Mouse (Mus musculus): ENCODE measurements around the gene Nrl. TPM values are rescaled to one million over a fixed set of nuclear protein-coding genes. Genes with fewer than 3 reads are reported as not detected.

Nrl gene
- not detected for polyA plus RNA-seq (2015; fragmentation: Illumina TruSeq; extraction: RNeasy Lipid Tissue Mini Kit (QIAGEN cat#74804); ENCODE audit: insufficient read depth, low replicate concordance)

GRCm38 (mm10) chr14:55524785-55525184 is at the start of gene Nrl:
Gene Nrl, minus strand, starts transcription at chr14:55524981.

GRCm38 (mm10) chr14:55560202-55561073 is 35.7 kb upstream of the Nrl start, which contains the start of gene A730061H03Rik:
Gene A730061H03Rik, minus strand, starts transcription at chr14:55560406.

GRCm38 (mm10) chr14:55559799-55560201 is 35.0 kb upstream of the Nrl start, which contains the start of gene Dcaf11:
Gene Dcaf11, plus strand, starts transcription at chr14:55560006.

GRCm38 (mm10) chr14:55540067-55540786 is 15.4 kb upstream of the Nrl start, which contains the start of gene Pck2:
Gene Pck2, plus strand, starts transcription at chr14:55540266.

GRCm38 (mm10) chr14:55510125-55510731 is 14.6 kb downstream of the Nrl start, which contains the start of gene Cpne6:
Gene Cpne6, plus strand, starts transcription at chr14:55510445.

GRCm38 (mm10) chr14:55490361-55491201 is 34.2 kb downstream of the Nrl start, which contains the start of gene Carmil3:
Gene Carmil3, plus strand, starts transcription at chr14:55490651.

DNA sequence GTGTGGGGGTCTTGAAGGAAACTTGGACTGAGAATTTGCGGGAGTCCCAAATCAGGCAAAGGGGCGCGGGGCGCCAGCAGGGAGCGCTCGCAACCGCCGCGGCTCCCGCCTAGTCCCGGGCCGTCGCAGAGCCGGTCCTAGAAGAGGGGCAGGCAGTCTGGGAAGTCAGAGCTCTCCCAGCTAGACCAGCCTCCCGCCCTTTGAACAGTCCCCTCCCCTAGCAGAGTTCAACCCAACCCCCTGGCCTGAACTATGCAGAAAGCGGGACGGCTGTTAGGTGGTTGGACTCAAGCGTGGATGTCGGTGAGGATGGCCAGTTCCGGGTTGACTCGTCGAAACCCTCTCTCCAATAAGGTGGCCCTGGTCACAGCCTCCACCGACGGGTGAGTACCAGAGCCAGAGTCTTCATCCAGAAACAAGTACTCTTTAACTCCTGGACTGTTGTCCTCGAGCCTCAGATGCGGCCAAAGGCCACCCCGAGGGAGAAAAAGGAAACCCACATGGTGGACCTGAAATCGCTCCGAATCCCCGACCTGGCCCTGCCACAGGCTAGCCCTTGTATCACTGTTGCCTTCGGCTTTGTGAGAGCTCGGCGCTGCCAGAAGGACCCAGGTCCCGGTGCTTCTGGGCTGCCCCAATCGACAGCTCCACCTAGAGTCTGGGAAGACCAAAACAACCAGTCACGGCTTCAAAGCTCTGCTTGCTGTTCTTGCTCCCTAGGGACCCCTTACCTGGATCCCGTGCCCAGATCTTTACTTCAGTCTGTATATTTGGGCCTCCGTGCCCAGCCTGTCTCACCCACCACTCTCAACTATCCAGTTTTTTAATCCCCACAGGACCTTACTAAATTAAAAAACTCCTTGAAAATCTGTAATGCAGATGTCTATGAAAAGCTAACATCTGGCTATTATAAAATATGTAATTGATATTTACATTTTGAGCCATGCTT is 45.9 kb downstream of the Nrl start, which contains the start of gene Dhrs4:
Gene Dhrs4, plus strand, starts transcription at position 108 of the 949 bp plus-strand sequence.

Other genes with a start within 250 kb of the Nrl start
- 26.8 TPM for gene Dhrs4, start 46.2 kb downstream of the Nrl start, polyA plus RNA-seq (2015; fragmentation: Illumina TruSeq; extraction: RNeasy Lipid Tissue Mini Kit (QIAGEN cat#74804); ENCODE audit: insufficient read depth, low replicate concordance)
- gene Carmil3, start 34.3 kb downstream of the Nrl start, polyA plus RNA-seq (2015; fragmentation: Illumina TruSeq; extraction: RNeasy Lipid Tissue Mini Kit (QIAGEN cat#74804); ENCODE audit: insufficient read depth, low replicate concordance), result 0.87 TPM
- gene Cpne6, start 14.5 kb downstream of the Nrl start, polyA plus RNA-seq (2015; fragmentation: Illumina TruSeq; extraction: RNeasy Lipid Tissue Mini Kit (QIAGEN cat#74804); ENCODE audit: insufficient read depth, low replicate concordance), result not detected
- 23.0 TPM for gene Pck2, start 15.3 kb upstream of the Nrl start, polyA plus RNA-seq (2015; fragmentation: Illumina TruSeq; extraction: RNeasy Lipid Tissue Mini Kit (QIAGEN cat#74804); ENCODE audit: insufficient read depth, low replicate concordance)
- 64.7 TPM for gene Dcaf11, start 35.0 kb upstream of the Nrl start, polyA plus RNA-seq (2015; fragmentation: Illumina TruSeq; extraction: RNeasy Lipid Tissue Mini Kit (QIAGEN cat#74804); ENCODE audit: insufficient read depth, low replicate concordance)
- gene A730061H03Rik, start 35.4 kb upstream of the Nrl start, polyA plus RNA-seq (2015; fragmentation: Illumina TruSeq; extraction: RNeasy Lipid Tissue Mini Kit (QIAGEN cat#74804); ENCODE audit: insufficient read depth, low replicate concordance), result not detected
- not detected for gene Fitm1, start 50.6 kb upstream of the Nrl start, polyA plus RNA-seq (2015; fragmentation: Illumina TruSeq; extraction: RNeasy Lipid Tissue Mini Kit (QIAGEN cat#74804); ENCODE audit: insufficient read depth, low replicate concordance)
- 474 TPM for gene Psme1, start 53.1 kb upstream of the Nrl start, polyA plus RNA-seq (2015; fragmentation: Illumina TruSeq; extraction: RNeasy Lipid Tissue Mini Kit (QIAGEN cat#74804); ENCODE audit: insufficient read depth, low replicate concordance)
- gene Emc9, start 60.3 kb upstream of the Nrl start, polyA plus RNA-seq (2015; fragmentation: Illumina TruSeq; extraction: RNeasy Lipid Tissue Mini Kit (QIAGEN cat#74804); ENCODE audit: insufficient read depth, low replicate concordance), result 11.9 TPM
- gene Psme2, start 66.1 kb upstream of the Nrl start, polyA plus RNA-seq (2015; fragmentation: Illumina TruSeq; extraction: RNeasy Lipid Tissue Mini Kit (QIAGEN cat#74804); ENCODE audit: insufficient read depth, low replicate concordance), result 451 TPM
- gene Rnf31, start 66.7 kb upstream of the Nrl start, polyA plus RNA-seq (2015; fragmentation: Illumina TruSeq; extraction: RNeasy Lipid Tissue Mini Kit (QIAGEN cat#74804); ENCODE audit: insufficient read depth, low replicate concordance), result 67.4 TPM
- 106 TPM for gene Irf9, start 78.6 kb upstream of the Nrl start, polyA plus RNA-seq (2015; fragmentation: Illumina TruSeq; extraction: RNeasy Lipid Tissue Mini Kit (QIAGEN cat#74804); ENCODE audit: insufficient read depth, low replicate concordance)
- 2.6 TPM for gene Rec8, start 93.1 kb upstream of the Nrl start, polyA plus RNA-seq (2015; fragmentation: Illumina TruSeq; extraction: RNeasy Lipid Tissue Mini Kit (QIAGEN cat#74804); ENCODE audit: insufficient read depth, low replicate concordance)
- gene Ipo4, start 111.0 kb upstream of the Nrl start, polyA plus RNA-seq (2015; fragmentation: Illumina TruSeq; extraction: RNeasy Lipid Tissue Mini Kit (QIAGEN cat#74804); ENCODE audit: insufficient read depth, low replicate concordance), result 21.3 TPM
- 1.5 TPM for gene Gm49378, start 112.9 kb upstream of the Nrl start, polyA plus RNA-seq (2015; fragmentation: Illumina TruSeq; extraction: RNeasy Lipid Tissue Mini Kit (QIAGEN cat#74804); ENCODE audit: insufficient read depth, low replicate concordance)
- 57.7 TPM for gene Tm9sf1, start 118.8 kb upstream of the Nrl start, polyA plus RNA-seq (2015; fragmentation: Illumina TruSeq; extraction: RNeasy Lipid Tissue Mini Kit (QIAGEN cat#74804); ENCODE audit: insufficient read depth, low replicate concordance)
- gene Tssk4, start 125.2 kb upstream of the Nrl start, polyA plus RNA-seq (2015; fragmentation: Illumina TruSeq; extraction: RNeasy Lipid Tissue Mini Kit (QIAGEN cat#74804); ENCODE audit: insufficient read depth, low replicate concordance), result 1.7 TPM
- gene Mdp1, start 135.5 kb upstream of the Nrl start, polyA plus RNA-seq (2015; fragmentation: Illumina TruSeq; extraction: RNeasy Lipid Tissue Mini Kit (QIAGEN cat#74804); ENCODE audit: insufficient read depth, low replicate concordance), result 71.8 TPM
- gene Gmpr2, start 147.0 kb upstream of the Nrl start, polyA plus RNA-seq (2015; fragmentation: Illumina TruSeq; extraction: RNeasy Lipid Tissue Mini Kit (QIAGEN cat#74804); ENCODE audit: insufficient read depth, low replicate concordance), result 54.9 TPM
- gene Nedd8, start 147.1 kb upstream of the Nrl start, polyA plus RNA-seq (2015; fragmentation: Illumina TruSeq; extraction: RNeasy Lipid Tissue Mini Kit (QIAGEN cat#74804); ENCODE audit: insufficient read depth, low replicate concordance), result 226 TPM
- 54.5 TPM for gene Tinf2, start 156.8 kb upstream of the Nrl start, polyA plus RNA-seq (2015; fragmentation: Illumina TruSeq; extraction: RNeasy Lipid Tissue Mini Kit (QIAGEN cat#74804); ENCODE audit: insufficient read depth, low replicate concordance)
- 15.3 TPM for gene Tgm1, start 188.9 kb upstream of the Nrl start, polyA plus RNA-seq (2015; fragmentation: Illumina TruSeq; extraction: RNeasy Lipid Tissue Mini Kit (QIAGEN cat#74804); ENCODE audit: insufficient read depth, low replicate concordance)
- 19.2 TPM for gene Rabggta, start 197.3 kb upstream of the Nrl start, polyA plus RNA-seq (2015; fragmentation: Illumina TruSeq; extraction: RNeasy Lipid Tissue Mini Kit (QIAGEN cat#74804); ENCODE audit: insufficient read depth, low replicate concordance)
- gene Dhrs1, start 220.7 kb upstream of the Nrl start, polyA plus RNA-seq (2015; fragmentation: Illumina TruSeq; extraction: RNeasy Lipid Tissue Mini Kit (QIAGEN cat#74804); ENCODE audit: insufficient read depth, low replicate concordance), result 90.3 TPM
- gene Nop9, start 220.7 kb upstream of the Nrl start, polyA plus RNA-seq (2015; fragmentation: Illumina TruSeq; extraction: RNeasy Lipid Tissue Mini Kit (QIAGEN cat#74804); ENCODE audit: insufficient read depth, low replicate concordance), result 22.0 TPM
- not detected for gene Cideb, start 233.5 kb upstream of the Nrl start, polyA plus RNA-seq (2015; fragmentation: Illumina TruSeq; extraction: RNeasy Lipid Tissue Mini Kit (QIAGEN cat#74804); ENCODE audit: insufficient read depth, low replicate concordance)
- gene Ltb4r2, start 236.4 kb upstream of the Nrl start, polyA plus RNA-seq (2015; fragmentation: Illumina TruSeq; extraction: RNeasy Lipid Tissue Mini Kit (QIAGEN cat#74804); ENCODE audit: insufficient read depth, low replicate concordance), result 0.28 TPM
- gene Ltb4r1, start 241.0 kb upstream of the Nrl start, polyA plus RNA-seq (2015; fragmentation: Illumina TruSeq; extraction: RNeasy Lipid Tissue Mini Kit (QIAGEN cat#74804); ENCODE audit: insufficient read depth, low replicate concordance), result 1.8 TPM